Mouse (Mus musculus) brain, embryonic 14.5 days (tissue): ENCODE measurements around the gene Fndc3a. TPM values are rescaled to one million over a fixed set of nuclear protein-coding genes. Genes with fewer than 3 reads are reported as not detected.
A peak's percentile ranks its signal among the peaks of the same experiment; 100 is the strongest.

Source experiments
- DNase-seq: peaks from one replicate; pipeline ENCODE4 v3.0.0-alpha.2; 2011; ENCODE audit warnings: low read depth
- CTCF ChIP-seq: fragments of 200-500 bp; IDR thresholded peaks from 2 replicates; pipeline ENCODE4 v1.5.1; 2012; ENCODE audit warnings: inconsistent platforms, mild to moderate bottlenecking, moderate library complexity, borderline replicate concordance; ENCODE audit not compliant: insufficient read depth, insufficient read length; ENCODE audit errors: extremely low read depth
- POLR2A ChIP-seq: fragments of 200-500 bp; IDR thresholded peaks from 2 replicates; pipeline ENCODE4 v1.6.1; 2012; ENCODE audit warnings: mild to moderate bottlenecking, inconsistent platforms, borderline replicate concordance; ENCODE audit not compliant: poor library complexity, insufficient read depth, insufficient read length, severe bottlenecking; ENCODE audit errors: extremely low read depth
- polyA plus RNA-seq: library from polyadenylated mRNA; depleted of rRNA; stranded (reverse); fragments of >200 nt; gene quantifications from 2 replicates; pipeline ENCODE4 v1.2.3, GENCODE M21; 2012; rRNA removed

Fndc3a gene
- 28.3 and 40.7 TPM in 2 replicates for polyA plus RNA-seq

GRCm38 (mm10) chr14:72709710-72710340 lies at the start of gene Fndc3a:
Gene Fndc3a, minus strand, starts transcription at chr14:72710003.
- no peak for TF ChIP-seq CTCF
- TF ChIP-seq POLR2A: peak; percentile 60; the same call in 1 of the 2 replicates
- peak; percentile 94 for DNase-seq

- DNase-seq: no peak
- no peak for TF ChIP-seq CTCF
- TF ChIP-seq POLR2A: no peak
These were observed 43.1 kb upstream of the Fndc3a start for GRCm38 (mm10) chr14:72752893-72753292.

- TF ChIP-seq CTCF (no peak), POLR2A (no peak)
- no peak for DNase-seq
These were observed 40.8 kb upstream of the Fndc3a start for GRCm38 (mm10) chr14:72750426-72751182.

- TF ChIP-seq POLR2A (no peak), CTCF (no peak)
- no peak for DNase-seq
These were observed 38.5 kb upstream of the Fndc3a start for GRCm38 (mm10) chr14:72748331-72748730.

- no peak for DNase-seq
- TF ChIP-seq CTCF (no peak), POLR2A (no peak)
These were observed 31.9 kb upstream of the Fndc3a start for GRCm38 (mm10) chr14:72741667-72742066.

- DNase-seq: no peak
- no peak for TF ChIP-seq CTCF
These were observed 30.5 kb upstream of the Fndc3a start for GRCm38 (mm10) chr14:72740336-72740735.

GRCm38 (mm10) chr14:72739484-72740208 lies 29.8 kb upstream of the Fndc3a start:
- peak; percentile 6 for DNase-seq
- TF ChIP-seq CTCF (no peak), POLR2A (no peak)

- DNase-seq: no peak
These were observed 29.0 kb upstream of the Fndc3a start for GRCm38 (mm10) chr14:72738776-72739175.

GRCm38 (mm10) chr14:72738217-72738616 lies 28.4 kb upstream of the Fndc3a start:
- DNase-seq: no peak
- TF ChIP-seq POLR2A (no peak), CTCF (no peak)

More at GRCm38 (mm10) chr14:72738776-72739175, 29.0 kb upstream of the Fndc3a start:
- no peak for TF ChIP-seq CTCF
- no peak for TF ChIP-seq POLR2A

- DNase-seq: no peak
These were observed 16.1 kb upstream of the Fndc3a start for GRCm38 (mm10) chr14:72725865-72726264.

GRCm38 (mm10) chr14:72722274-72723053 lies 12.7 kb upstream of the Fndc3a start:
- TF ChIP-seq POLR2A (no peak), CTCF (no peak)
- DNase-seq: no peak

More at GRCm38 (mm10) chr14:72725865-72726264, 16.1 kb upstream of the Fndc3a start:
- TF ChIP-seq POLR2A (no peak), CTCF (no peak)

- TF ChIP-seq POLR2A (no peak), CTCF (no peak)
- no peak for DNase-seq
These were observed 6.4 kb upstream of the Fndc3a start for GRCm38 (mm10) chr14:72716175-72716574.
